Mouse (Mus musculus) intestine, embryonic 14.5 days (tissue): ENCODE measurements around the gene Gtf3c4. TPM values are rescaled to one million over a fixed set of nuclear protein-coding genes. Genes with fewer than 3 reads are reported as not detected.

Experiments used
- ATAC-seq: fragments of 200-750 bp; cut with Nextera tagmentation; replicated peaks from 2 replicates; pipeline ENCODE4 v1.8.0; 2017; ENCODE audit warnings: low read depth, moderate number of reproducible peaks, moderate TSS enrichment, moderate library complexity; ENCODE audit not compliant: low FRiP score, low TSS enrichment
- DNase-seq: peaks from one replicate; pipeline ENCODE4 v3.0.0-alpha.2; 2018; ENCODE audit warnings: low spot score
- H3K27ac ChIP-seq: fragments of 300-500 bp; sonication (generic); 2 replicates; pipeline ENCODE4 v1.5.1; 2014; ENCODE audit warnings: low read depth, mild to moderate bottlenecking, control low read depth
- H3K27me3 ChIP-seq: fragments of 300-500 bp; sonication (generic); replicated peaks from 2 replicates; pipeline ENCODE4 v1.6.1; 2014; ENCODE audit warnings: low read length, control low read depth; ENCODE audit not compliant: control insufficient read depth, insufficient read depth
- H3K36me3 ChIP-seq: fragments of 300-500 bp; sonication (generic); 2 replicates; pipeline ENCODE4 v1.6.1; 2014; ENCODE audit warnings: low read length, control low read depth; ENCODE audit not compliant: control insufficient read depth, insufficient read depth
- H3K4me1 ChIP-seq: fragments of 300-500 bp; sonication (generic); replicated peaks from 2 replicates; pipeline ENCODE4 v1.6.1; 2014; ENCODE audit warnings: low read length, control low read depth, mixed read lengths; ENCODE audit not compliant: control insufficient read depth, insufficient read depth
- H3K4me2 ChIP-seq: fragments of 300-500 bp; sonication (generic); 2 replicates; pipeline ENCODE4 v1.6.1; 2014; ENCODE audit warnings: low read length
- H3K4me3 ChIP-seq: fragments of 300-500 bp; sonication (generic); 2 replicates; pipeline ENCODE4 v1.5.1; 2014; ENCODE audit warnings: low read depth, low read length, control low read depth, mixed read lengths
- H3K9ac ChIP-seq: fragments of 300-500 bp; sonication (generic); 2 replicates; pipeline ENCODE4 v1.6.1; 2014; ENCODE audit warnings: mild to moderate bottlenecking, low read length
- H3K9me3 ChIP-seq: fragments of 300-500 bp; sonication (generic); 2 replicates; pipeline ENCODE4 v1.6.1; 2016; ENCODE audit warnings: low read length, control low read depth; ENCODE audit not compliant: control insufficient read depth
- WGBS: fragments of 180-500 bp; shearing (Covaris S2); extraction: QIAGEN DNeasy Blood & Tissue Kit; methylation state at CpG from one replicate; pipeline ENCODE4 v1.1.7; 2014; 5-methylcytosine and 5-hydroxymethylcytosine counted together
- polyA plus RNA-seq: library from polyadenylated mRNA; unstranded; fragments of >200 nt; fragmentation: Nextera tagmentation; extraction: Ambion mirVana; gene quantifications from 2 replicates; pipeline ENCODE4 v1.2.1, GENCODE M21; 2014

Gtf3c4 gene
- polyA plus RNA-seq, 1 experiment from 2014 or later: 20.1 TPM

DNA sequence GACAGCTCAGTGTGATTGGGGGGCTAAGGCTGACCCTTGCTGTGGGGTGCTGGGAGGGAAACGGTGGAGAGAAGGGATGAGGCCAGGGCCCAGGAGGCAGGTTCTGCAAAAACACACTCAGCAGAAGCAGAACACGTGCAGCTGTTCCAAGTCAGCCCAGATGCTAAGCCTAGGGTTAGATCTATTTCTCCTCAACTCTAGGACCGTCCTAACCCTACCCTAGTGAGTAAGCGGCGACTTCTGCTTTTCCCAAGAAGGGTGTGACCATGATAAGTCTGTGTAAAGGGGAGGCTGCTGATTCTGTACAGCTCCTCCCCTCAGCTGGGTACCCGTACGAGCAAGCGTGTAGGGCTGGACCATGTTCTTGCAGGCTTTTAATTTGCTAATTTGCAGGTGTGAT lies 43.9 kb downstream of the Gtf3c4 start:
- 66% methylated on average over 8 of the region's 8 CpGs for WGBS
- Histone ChIP-seq H3K4me3 (no peak overlapping the region), H3K9ac (no peak overlapping the region), H3K4me2 (no peak overlapping the region), H3K9me3 (no peaks in the 10 kb centered on the region), H3K27me3 (no peaks in the 10 kb centered on the region), H3K36me3 (no peaks in the 10 kb centered on the region), H3K4me1 (0 out of 2 replicates have a peak, but pooled peaks cover 9% of the 10 kb centered on the region), H3K27ac (no peak overlapping the region)
- DNase-seq (no peak), ATAC-seq (no peak)

DNA sequence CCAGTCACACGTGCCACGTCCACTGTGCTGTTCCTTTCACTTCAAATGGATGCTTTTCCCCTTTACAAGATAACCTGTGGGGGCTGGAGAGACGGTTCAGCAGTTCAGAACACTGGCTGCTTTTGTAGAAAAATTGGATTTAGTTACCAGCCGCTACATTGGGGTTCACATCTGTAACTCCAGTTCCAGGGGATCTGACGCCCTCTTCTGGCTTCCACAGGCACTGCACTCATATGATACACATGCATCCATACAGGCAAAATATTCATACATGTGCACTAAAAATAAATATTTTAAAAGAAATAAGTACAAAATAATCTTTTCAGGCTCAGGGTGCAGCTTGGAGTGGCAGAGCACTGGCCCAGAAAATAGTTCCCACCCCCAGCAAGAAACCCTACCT lies 45.5 kb downstream of the Gtf3c4 start:
- no peak for DNase-seq
- Histone ChIP-seq H3K4me2 (no peak overlapping the region), H3K9ac (no peak overlapping the region), H3K27me3 (no peaks in the 10 kb centered on the region), H3K9me3 (no peaks in the 10 kb centered on the region), H3K36me3 (no peaks in the 10 kb centered on the region), H3K4me3 (no peak overlapping the region), H3K4me1 (0 out of 2 replicates have a peak, but pooled peaks cover 9% of the 10 kb centered on the region), H3K27ac (no peak overlapping the region)
- no peak for ATAC-seq
- 80% methylated on average over 5 of the region's 5 CpGs for WGBS

DNA sequence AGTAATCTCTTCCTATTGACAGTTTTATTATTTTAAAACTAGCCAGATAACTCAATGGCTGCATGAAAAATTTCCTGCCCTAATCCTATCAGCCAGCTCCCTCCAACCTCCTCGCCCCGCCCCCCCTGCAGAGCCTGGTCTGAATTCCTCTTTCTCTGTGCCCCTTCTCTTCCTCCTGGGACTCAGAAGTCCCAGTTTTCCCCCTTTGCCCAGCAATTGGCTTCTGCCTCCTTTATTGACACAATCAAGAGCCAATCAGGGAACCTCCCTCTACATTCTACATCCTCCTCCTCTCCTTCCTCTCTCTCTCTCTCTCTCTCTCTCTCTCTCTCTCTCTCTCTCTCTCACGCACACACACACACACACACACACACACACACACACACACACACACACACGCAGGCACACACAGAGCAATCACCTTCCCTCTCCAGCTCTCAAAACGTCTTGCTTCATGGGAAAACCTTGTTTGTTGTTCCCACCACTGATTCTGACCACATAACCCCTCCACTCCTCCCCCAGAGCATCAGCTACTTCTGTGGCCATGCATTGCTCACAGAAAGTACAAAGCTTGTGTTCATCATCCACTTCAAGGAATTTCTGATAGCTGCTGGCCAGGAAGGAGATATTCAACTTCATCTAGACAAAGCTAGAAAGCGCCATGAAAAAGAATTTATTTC lies 47.1 kb downstream of the Gtf3c4 start:
- ATAC-seq (peak; percentile 80), DNase-seq (peak; percentile 67)
- H3K27ac ChIP-seq: 0 out of 2 replicates have a peak overlapping the region, but pooled peaks have one; percentile 22

DNA sequence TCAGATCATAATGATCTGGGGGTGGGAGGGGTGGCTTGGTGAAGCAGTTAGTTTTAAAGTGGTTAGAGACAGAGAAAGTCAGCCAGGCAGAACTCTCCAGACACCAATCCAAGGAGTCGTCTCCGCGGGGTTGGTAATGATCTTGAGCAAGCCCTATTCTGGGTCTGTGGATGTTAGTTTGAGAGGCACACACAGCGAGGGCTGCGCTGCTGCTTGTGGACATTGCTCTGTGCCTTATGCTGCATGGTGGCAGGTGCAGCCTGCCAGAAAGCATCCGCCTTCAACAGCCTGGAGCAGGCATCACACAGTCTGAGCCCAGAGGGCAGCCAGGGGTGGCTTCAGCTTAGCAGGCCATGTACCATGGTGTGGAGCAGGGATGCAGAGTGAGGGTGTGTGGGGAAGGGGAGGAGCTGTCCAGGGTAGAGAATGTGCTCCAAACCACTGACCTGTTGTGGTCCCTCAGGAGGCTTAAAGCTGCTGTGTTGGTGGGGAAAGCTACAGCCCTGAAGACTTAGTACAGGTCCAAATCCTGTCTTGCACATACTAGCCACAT lies 53.0 kb downstream of the Gtf3c4 start:
- Histone ChIP-seq H3K27me3 (no peaks in the 10 kb centered on the region), H3K36me3 (no peaks in the 10 kb centered on the region), H3K4me2 (no peak overlapping the region), H3K9ac (no peak overlapping the region), H3K4me3 (no peak overlapping the region), H3K9me3 (no peaks in the 10 kb centered on the region), H3K4me1 (no peaks in the 10 kb centered on the region), H3K27ac (no peak overlapping the region)
- 64% methylated on average over 6 of the region's 6 CpGs for WGBS
- ATAC-seq (no peak), DNase-seq (no peak)

More for the DNA sequence above, 47.1 kb downstream of the Gtf3c4 start:
- Histone ChIP-seq H3K9me3 (no peaks in the 10 kb centered on the region), H3K27me3 (no peaks in the 10 kb centered on the region), H3K4me1 (0 out of 2 replicates have a peak, but pooled peaks cover 7% of the 10 kb centered on the region), H3K4me3 (peak overlapping the region; percentile 4; the same call in 1 of the 2 replicates), H3K9ac (no peak overlapping the region), H3K36me3 (no peaks in the 10 kb centered on the region), H3K4me2 (peak overlapping the region; percentile 42)
- WGBS: 20% methylated on average over 5 of the region's 6 CpGs

GRCm38 (mm10) chr2:28786355-28787066 lies 53.6 kb downstream of the Gtf3c4 start:
- no peak for ATAC-seq
- 67% methylated on average over 16 of the region's 16 CpGs for WGBS
- Histone ChIP-seq H3K27me3 (no peaks in the 10 kb centered on the region), H3K9me3 (no peaks in the 10 kb centered on the region), H3K4me3 (no peak overlapping the region), H3K27ac (no peak overlapping the region), H3K4me2 (no peak overlapping the region), H3K4me1 (no peaks in the 10 kb centered on the region), H3K9ac (no peak overlapping the region), H3K36me3 (no peaks in the 10 kb centered on the region)
- no peak for DNase-seq

GRCm38 (mm10) chr2:28781310-28781709 lies 58.9 kb downstream of the Gtf3c4 start:
- Histone ChIP-seq H3K4me3 (no peak overlapping the region), H3K27ac (no peak overlapping the region), H3K27me3 (no peaks in the 10 kb centered on the region), H3K36me3 (no peaks in the 10 kb centered on the region), H3K4me1 (no peaks in the 10 kb centered on the region), H3K9ac (no peak overlapping the region), H3K9me3 (no peaks in the 10 kb centered on the region), H3K4me2 (no peak overlapping the region)
- WGBS: 88% methylated on average over 4 of the region's 4 CpGs
- DNase-seq (no peak), ATAC-seq (no peak)

GRCm38 (mm10) chr2:28780001-28780782 lies 60.0 kb downstream of the Gtf3c4 start:
- Histone ChIP-seq H3K9me3 (no peaks in the 10 kb centered on the region), H3K4me3 (no peak overlapping the region), H3K4me2 (no peak overlapping the region), H3K27ac (no peak overlapping the region), H3K27me3 (no peaks in the 10 kb centered on the region), H3K36me3 (no peaks in the 10 kb centered on the region), H3K4me1 (no peaks in the 10 kb centered on the region), H3K9ac (no peak overlapping the region)
- 66% methylated on average over 16 of the region's 16 CpGs for WGBS
- no peak for DNase-seq
- no peak for ATAC-seq

DNA sequence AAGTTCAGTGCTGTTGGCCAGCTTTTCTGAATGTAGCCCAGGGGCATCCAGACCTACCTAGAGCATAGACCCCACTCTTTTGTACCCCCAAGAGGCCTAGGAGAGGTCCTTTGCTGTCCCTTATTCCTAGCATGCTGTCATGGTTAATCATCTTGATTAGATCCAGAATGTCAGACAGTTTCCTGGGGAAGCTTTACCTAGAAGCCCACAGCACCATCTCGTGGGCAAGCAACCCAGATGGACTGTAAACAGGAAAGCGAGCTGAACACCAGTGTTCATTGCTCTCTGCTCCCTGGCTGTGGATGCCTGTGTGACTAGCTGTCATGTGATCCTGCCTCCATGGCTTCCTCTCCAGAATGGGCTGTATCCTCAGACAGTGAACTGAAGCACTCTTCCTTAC lies 63.4 kb downstream of the Gtf3c4 start:
- Histone ChIP-seq H3K9ac (no peak overlapping the region), H3K36me3 (no peaks in the 10 kb centered on the region), H3K27ac (no peak overlapping the region), H3K4me2 (no peak overlapping the region), H3K4me1 (no peaks in the 10 kb centered on the region), H3K27me3 (no peaks in the 10 kb centered on the region), H3K4me3 (no peak overlapping the region), H3K9me3 (no peaks in the 10 kb centered on the region)
- no peak for ATAC-seq
- no peak for DNase-seq
- 44% methylated on average over 2 of the region's 2 CpGs for WGBS
